Mouse (Mus musculus) ES-Bruce4 (cell line): ENCODE data around the gene Neurl1b. TPM values are rescaled to one million over a fixed set of nuclear protein-coding genes. Genes with fewer than 3 reads are reported as not detected.

Experiments
- H3K27ac ChIP-seq: 2 replicates; pipeline ENCODE4 v1.5.1; 2012; ENCODE audit warnings: low read length, inconsistent platforms; ENCODE audit not compliant: insufficient read depth
- H3K27me3 ChIP-seq: 2 replicates; pipeline ENCODE4 v1.6.1; 2012; ENCODE audit warnings: mild to moderate bottlenecking, low read length, inconsistent platforms; ENCODE audit not compliant: control insufficient read depth, poor library complexity, insufficient read depth, severe bottlenecking
- H3K36me3 ChIP-seq: 2 replicates; pipeline ENCODE4 v1.6.1; 2012; ENCODE audit warnings: inconsistent platforms, mild to moderate bottlenecking, low read length, moderate library complexity; ENCODE audit not compliant: control insufficient read depth, poor library complexity, insufficient read depth, severe bottlenecking
- H3K4me1 ChIP-seq: one replicate; pipeline ENCODE4 v1.8.1; 2011; ENCODE audit warnings: low read length; ENCODE audit not compliant: control insufficient read depth, insufficient read depth
- H3K4me3 ChIP-seq: 2 replicates; pipeline ENCODE4 v1.5.1; 2011; ENCODE audit warnings: low read depth, mild to moderate bottlenecking, low read length
- H3K9ac ChIP-seq: 2 replicates; pipeline ENCODE4 v1.6.1; 2012; ENCODE audit warnings: low read depth, mild to moderate bottlenecking, inconsistent platforms; ENCODE audit not compliant: poor library complexity, severe bottlenecking
- H3K9me3 ChIP-seq: replicated peaks from 2 replicates; pipeline ENCODE4 v1.6.1; 2012; ENCODE audit warnings: mild to moderate bottlenecking, low read length, inconsistent platforms; ENCODE audit not compliant: control insufficient read depth, poor library complexity, insufficient read depth, severe bottlenecking
- CTCF ChIP-seq: IDR thresholded peaks from one replicate; pipeline ENCODE4 v1.8.1; 2011; ENCODE audit warnings: low read depth, low read length
- EP300 ChIP-seq: IDR thresholded peaks from 2 replicates; pipeline ENCODE4 v1.6.1; 2011; ENCODE audit warnings: low read depth, low read length; ENCODE audit not compliant: insufficient read depth
- POLR2A ChIP-seq: IDR thresholded peaks from one replicate; pipeline ENCODE4 v1.8.1; 2011; ENCODE audit warnings: low read length; ENCODE audit not compliant: insufficient read depth
- polyA plus RNA-seq: library from polyadenylated mRNA; stranded (reverse); fragments of >200 nt; gene quantifications from 2 replicates; pipeline ENCODE4 v1.2.4, GENCODE M21; 2011; ENCODE audit warnings: low read depth; ENCODE audit not compliant: missing spikeins, insufficient read depth, insufficient read length

Gene Neurl1b
- polyA plus RNA-seq, 1 experiment, result 4.2 TPM

- TF ChIP-seq POLR2A (no peak), CTCF (no peak), EP300 (no peak)
- H3K9me3 ChIP-seq, result no peaks in the 10 kb centered on the region
- no peak overlapping the region for H3K4me3 ChIP-seq
- no peaks in the 10 kb centered on the region for H3K36me3 ChIP-seq
- H3K27ac ChIP-seq, result no peak overlapping the region
- H3K9ac ChIP-seq, result no peak overlapping the region
- H3K27me3 ChIP-seq, result no peaks in the 10 kb centered on the region
- H3K4me1 ChIP-seq, result no peaks in the 10 kb centered on the region
Observed at GRCm38 (mm10) chr17:26390666-26391065, 24.0 kb upstream of the Neurl1b start.

GRCm38 (mm10) chr17:26392355-26392754 lies 22.3 kb upstream of the Neurl1b start:
- Histone ChIP-seq H3K4me1 (no peaks in the 10 kb centered on the region), H3K27me3 (no peaks in the 10 kb centered on the region), H3K27ac (no peak overlapping the region), H3K36me3 (no peaks in the 10 kb centered on the region), H3K4me3 (no peak overlapping the region), H3K9ac (no peak overlapping the region), H3K9me3 (no peaks in the 10 kb centered on the region)
- TF ChIP-seq POLR2A, result no peak
- no peak for TF ChIP-seq CTCF
- TF ChIP-seq EP300, result no peak

GRCm38 (mm10) chr17:26396765-26397164 lies 17.9 kb upstream of the Neurl1b start:
- Histone ChIP-seq H3K9ac (no peak overlapping the region), H3K9me3 (no peaks in the 10 kb centered on the region), H3K36me3 (no peaks in the 10 kb centered on the region), H3K4me3 (no peak overlapping the region), H3K4me1 (no peaks in the 10 kb centered on the region), H3K27ac (no peak overlapping the region), H3K27me3 (no peaks in the 10 kb centered on the region)
- no peak for TF ChIP-seq POLR2A
- TF ChIP-seq CTCF, result no peak
- TF ChIP-seq EP300, result no peak

- Histone ChIP-seq H3K4me1 (no peaks in the 10 kb centered on the region), H3K4me3 (no peak overlapping the region), H3K27ac (no peak overlapping the region), H3K9me3 (no peaks in the 10 kb centered on the region), H3K9ac (no peak overlapping the region), H3K27me3 (no peaks in the 10 kb centered on the region), H3K36me3 (no peaks in the 10 kb centered on the region)
- TF ChIP-seq CTCF, result no peak
- TF ChIP-seq POLR2A, result no peak
- TF ChIP-seq EP300, result no peak
Observed at GRCm38 (mm10) chr17:26397339-26397738, 17.3 kb upstream of the Neurl1b start.

- no peaks in the 10 kb centered on the region for H3K27me3 ChIP-seq
- no peak overlapping the region for H3K9ac ChIP-seq
- no peaks in the 10 kb centered on the region for H3K9me3 ChIP-seq
- H3K4me3 ChIP-seq, result no peak overlapping the region
- TF ChIP-seq CTCF (no peak), POLR2A (no peak), EP300 (no peak)
- no peaks in the 10 kb centered on the region for H3K4me1 ChIP-seq
- no peak overlapping the region for H3K27ac ChIP-seq
- no peaks in the 10 kb centered on the region for H3K36me3 ChIP-seq
Observed at GRCm38 (mm10) chr17:26405340-26406100, 9.1 kb upstream of the Neurl1b start.

GRCm38 (mm10) chr17:26412967-26413366 lies 1.7 kb upstream of the Neurl1b start:
- peaks cover 11% of the 10 kb centered on the region for H3K27me3 ChIP-seq

More at GRCm38 (mm10) chr17:26412967-26413366, 1.7 kb upstream of the Neurl1b start:
- Histone ChIP-seq H3K4me1 (no peaks in the 10 kb centered on the region), H3K9me3 (no peaks in the 10 kb centered on the region), H3K9ac (no peak overlapping the region), H3K27ac (no peak overlapping the region), H3K4me3 (no peak overlapping the region), H3K36me3 (no peaks in the 10 kb centered on the region)
- no peak for TF ChIP-seq EP300
